Mouse (Mus musculus) limb, embryonic 14.5 days (tissue): ENCODE results near the gene Pecam1. TPM values are rescaled to one million over a fixed set of nuclear protein-coding genes. Genes with fewer than 3 reads are reported as not detected.

Experiments
- ATAC-seq: fragments of 200-750 bp; cut with Nextera tagmentation; 2 replicates; pipeline ENCODE4 v1.8.0; 2017; ENCODE audit warnings: low read depth, moderate number of reproducible peaks, moderate TSS enrichment; ENCODE audit not compliant: low FRiP score
- DNase-seq: peaks from one replicate; pipeline ENCODE4 v3.0.0-alpha.2; 2015; ENCODE audit warnings: low spot score
- H3K27ac ChIP-seq: fragments of 300-500 bp; sonication (generic); replicated peaks from 2 replicates; pipeline ENCODE4 v1.5.1; 2014; ENCODE audit warnings: low read depth, mild to moderate bottlenecking, low read length, moderate library complexity, mixed read lengths
- H3K27me3 ChIP-seq: fragments of 300-500 bp; sonication (generic); 2 replicates; pipeline ENCODE4 v1.6.1; 2014; ENCODE audit warnings: low read length, mixed read lengths; ENCODE audit not compliant: control insufficient read depth, insufficient read depth
- H3K36me3 ChIP-seq: fragments of 300-500 bp; sonication (generic); 2 replicates; pipeline ENCODE4 v1.6.1; 2014; ENCODE audit warnings: mild to moderate bottlenecking, low read length, moderate library complexity, mixed read lengths; ENCODE audit not compliant: control insufficient read depth, insufficient read depth
- H3K4me1 ChIP-seq: fragments of 300-500 bp; sonication (generic); 2 replicates; pipeline ENCODE4 v1.6.1; 2014; ENCODE audit warnings: antibody characterized with exemption, low read length, mixed read lengths; ENCODE audit not compliant: control insufficient read depth, insufficient read depth
- H3K4me2 ChIP-seq: fragments of 300-500 bp; sonication (generic); replicated peaks from 2 replicates; pipeline ENCODE4 v1.6.1; 2014; ENCODE audit warnings: low read depth, mild to moderate bottlenecking, low read length, moderate library complexity; ENCODE audit not compliant: severe bottlenecking
- H3K4me3 ChIP-seq: fragments of 300-500 bp; sonication (generic); replicated peaks from 2 replicates; pipeline ENCODE4 v1.5.1; 2014; ENCODE audit warnings: low read length
- H3K9ac ChIP-seq: fragments of 300-500 bp; sonication (generic); 2 replicates; pipeline ENCODE4 v1.6.1; 2014; ENCODE audit warnings: mild to moderate bottlenecking, low read depth, low read length, moderate library complexity; ENCODE audit not compliant: severe bottlenecking
- H3K9me3 ChIP-seq: fragments of 300-500 bp; sonication (generic); 2 replicates; pipeline ENCODE4 v1.6.1; 2016; ENCODE audit warnings: low read length; ENCODE audit not compliant: control insufficient read depth
- POLR2A ChIP-seq: fragments of 200-500 bp; IDR thresholded peaks from 2 replicates; pipeline ENCODE4 v1.8.0; 2012; ENCODE audit warnings: inconsistent platforms, mild to moderate bottlenecking, moderate library complexity, borderline replicate concordance; ENCODE audit not compliant: insufficient read depth, insufficient read length; ENCODE audit errors: extremely low read depth
- WGBS: fragments of 180-500 bp; shearing (Covaris S2); extraction: QIAGEN DNeasy Blood & Tissue Kit; methylation state at CpG from one replicate; pipeline ENCODE4 v1.1.7; 2014; 5-methylcytosine and 5-hydroxymethylcytosine counted together
- polyA plus RNA-seq, 2 experiments: library from polyadenylated mRNA; depleted of rRNA in 1 of 2; stranded (reverse) in 1 of 2; unstranded in 1 of 2; fragments of >200 nt; fragmentation: Nextera tagmentation in 1 of 2; extraction: Ambion mirVana in 1 of 2; gene quantifications; 2 replicates each; pipeline versions ENCODE4 v1.2.1 to v1.2.3; 2012 to 2014

The Pecam1 gene
- polyA plus RNA-seq, 2 experiments = 39.0 to 44.2 TPM

DNA sequence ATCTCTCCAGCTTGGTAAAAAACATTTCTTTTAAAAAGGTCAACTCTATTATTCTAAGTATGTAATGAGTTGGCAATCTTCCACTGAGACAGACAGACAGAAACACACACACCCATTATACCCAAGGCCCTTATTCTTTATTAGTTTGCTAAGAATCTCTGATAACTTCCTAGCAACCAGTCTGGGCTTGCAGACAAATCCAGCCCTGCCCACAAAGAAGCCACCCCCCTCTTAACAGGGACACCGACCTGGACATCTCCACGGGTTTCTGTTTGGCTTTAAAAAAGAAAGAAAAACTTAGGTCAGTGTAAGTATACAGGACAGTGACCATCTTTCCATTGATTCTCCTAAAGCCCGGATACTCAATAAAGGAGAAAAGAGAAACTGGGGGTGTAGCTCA, 67.1 kb downstream of the Pecam1 start:
- no peak for TF ChIP-seq POLR2A
- Histone ChIP-seq H3K4me2 (no peak overlapping the region), H3K27me3 (no peaks in the 10 kb centered on the region), H3K9ac (no peak overlapping the region), H3K4me1 (no peaks in the 10 kb centered on the region), H3K9me3 (no peaks in the 10 kb centered on the region), H3K4me3 (no peak overlapping the region), H3K36me3 (no peaks in the 10 kb centered on the region), H3K27ac (no peak overlapping the region)
- WGBS = 85% methylated on average over 3 of the region's 3 CpGs
- ATAC-seq (no peak), DNase-seq (no peak)

- no peak overlapping the region for H3K27ac ChIP-seq
- H3K27me3 ChIP-seq = no peaks in the 10 kb centered on the region
- ATAC-seq = no peak
- no peak for TF ChIP-seq POLR2A
- H3K9ac ChIP-seq = no peak overlapping the region
- no peak for DNase-seq
- WGBS = 89% methylated on average over 6 of the region's 6 CpGs
- no peak overlapping the region for H3K4me2 ChIP-seq
- no peaks in the 10 kb centered on the region for H3K4me1 ChIP-seq
- no peak overlapping the region for H3K4me3 ChIP-seq
- no peaks in the 10 kb centered on the region for H3K36me3 ChIP-seq
- no peaks in the 10 kb centered on the region for H3K9me3 ChIP-seq
Observed at GRCm38 (mm10) chr11:106681138-106681537, 69.3 kb downstream of the Pecam1 start.

- 45% methylated on average over 6 of the region's 6 CpGs for WGBS
- DNase-seq (no peak), ATAC-seq (no peak)
- Histone ChIP-seq H3K4me2 (no peak overlapping the region), H3K9me3 (no peaks in the 10 kb centered on the region), H3K4me3 (no peak overlapping the region), H3K9ac (no peak overlapping the region), H3K27ac (no peak overlapping the region), H3K27me3 (no peaks in the 10 kb centered on the region), H3K36me3 (no peaks in the 10 kb centered on the region), H3K4me1 (peaks cover 3% of the 10 kb centered on the region)
- no peak for TF ChIP-seq POLR2A
Observed at GRCm38 (mm10) chr11:106679874-106680273, 70.6 kb downstream of the Pecam1 start.

- no peak for DNase-seq
- no peak for ATAC-seq
Observed at GRCm38 (mm10) chr11:106677910-106678591, 72.4 kb downstream of the Pecam1 start.

GRCm38 (mm10) chr11:106677331-106677730, 73.1 kb downstream of the Pecam1 start:
- Histone ChIP-seq H3K36me3 (no peaks in the 10 kb centered on the region), H3K9ac (no peak overlapping the region), H3K4me3 (no peak overlapping the region), H3K27ac (no peak overlapping the region), H3K4me1 (peaks cover 14% of the 10 kb centered on the region), H3K4me2 (no peak overlapping the region), H3K27me3 (no peaks in the 10 kb centered on the region), H3K9me3 (no peaks in the 10 kb centered on the region)
- DNase-seq (no peak), ATAC-seq (no peak)
- TF ChIP-seq POLR2A = no peak
- 67% methylated on average over 4 of the region's 4 CpGs for WGBS

More at GRCm38 (mm10) chr11:106677910-106678591, 72.4 kb downstream of the Pecam1 start:
- WGBS = 73% methylated on average over 10 of the region's 10 CpGs
- no peak overlapping the region for H3K27ac ChIP-seq
- H3K4me3 ChIP-seq = no peak overlapping the region
- H3K9me3 ChIP-seq = no peaks in the 10 kb centered on the region
- TF ChIP-seq POLR2A = no peak
- no peaks in the 10 kb centered on the region for H3K27me3 ChIP-seq
- H3K4me2 ChIP-seq = no peak overlapping the region
- H3K9ac ChIP-seq = no peak overlapping the region
- H3K36me3 ChIP-seq = no peaks in the 10 kb centered on the region
- peaks cover 14% of the 10 kb centered on the region for H3K4me1 ChIP-seq
